Mouse (Mus musculus): ENCODE data around the gene Dkk3. TPM values are rescaled to one million over a fixed set of nuclear protein-coding genes. Genes with fewer than 3 reads are reported as not detected.

The Dkk3 gene
- 25.3 and 30.2 TPM in 2 replicates for polyA plus RNA-seq (2016; fragmentation: Nextera tagmentation; extraction: Ambion mirVana)

- peak within 1 kb of the TSS; percentile 68 for H3K4me2 ChIP-seq (replicated peaks)
- H3K27ac ChIP-seq = no peak within 1 kb of the TSS
- peak within 1 kb of the TSS; percentile 67 for H3K9ac ChIP-seq
- H3K27me3 ChIP-seq = peaks cover 24% of the 10 kb centered on the region
- 2% methylated on average over 21 of the region's 21 CpGs for WGBS
- H3K36me3 ChIP-seq = no peaks in the 10 kb centered on the region
- peak; percentile 70 for ATAC-seq (ENCODE audit: low FRiP score)
- H3K4me3 ChIP-seq = peak within 1 kb of the TSS; percentile 48
- no peaks in the 10 kb centered on the region for H3K9me3 ChIP-seq (replicated peaks)
- peaks cover 20% of the 10 kb centered on the region for H3K4me1 ChIP-seq
These were observed at the start of gene Dkk3 for GRCm38 (mm10) chr7:112158942-112159341. Gene Dkk3 (minus strand): TSS chr7:112159057.

GRCm38 (mm10) chr7:112207717-112208116 is 48.9 kb upstream of the Dkk3 start:
- Histone ChIP-seq H3K27me3 (no peaks in the 10 kb centered on the region), H3K9me3 (replicated peaks) (0 out of 2 replicates have a peak, but pooled peaks cover 6% of the 10 kb centered on the region), H3K36me3 (no peaks in the 10 kb centered on the region), H3K4me1 (0 out of 2 replicates have a peak, but pooled peaks cover 2% of the 10 kb centered on the region), H3K27ac (no peak overlapping the region), H3K4me3 (no peak overlapping the region), H3K4me2 (replicated peaks) (no peak overlapping the region), H3K9ac (no peak overlapping the region)
- 88% methylated on average over 6 of the region's 6 CpGs for WGBS
- ATAC-seq (ENCODE audit: low FRiP score) = no peak

- Histone ChIP-seq H3K4me1 (0 out of 2 replicates have a peak, but pooled peaks cover 2% of the 10 kb centered on the region), H3K9me3 (replicated peaks) (0 out of 2 replicates have a peak, but pooled peaks cover 6% of the 10 kb centered on the region), H3K36me3 (no peaks in the 10 kb centered on the region), H3K9ac (no peak overlapping the region), H3K27me3 (no peaks in the 10 kb centered on the region), H3K27ac (no peak overlapping the region), H3K4me3 (no peak overlapping the region), H3K4me2 (replicated peaks) (no peak overlapping the region)
- no peak for ATAC-seq (ENCODE audit: low FRiP score)
- WGBS = 96% methylated on average over 6 of the region's 6 CpGs
These were observed 46.7 kb upstream of the Dkk3 start for GRCm38 (mm10) chr7:112205513-112205912.

- no peak overlapping the region for H3K27ac ChIP-seq
- 0 out of 2 replicates have a peak, but pooled peaks cover 6% of the 10 kb centered on the region for H3K9me3 ChIP-seq (replicated peaks)
- no peak overlapping the region for H3K9ac ChIP-seq
- H3K36me3 ChIP-seq = no peaks in the 10 kb centered on the region
- H3K4me1 ChIP-seq = 0 out of 2 replicates have a peak, but pooled peaks cover 2% of the 10 kb centered on the region
- ATAC-seq (ENCODE audit: low FRiP score) = no peak
- H3K4me2 ChIP-seq (replicated peaks) = no peak overlapping the region
- no peak overlapping the region for H3K4me3 ChIP-seq
- WGBS = 76% methylated on average over 6 of the region's 6 CpGs
- no peaks in the 10 kb centered on the region for H3K27me3 ChIP-seq
These were observed 45.6 kb upstream of the Dkk3 start for GRCm38 (mm10) chr7:112204380-112204963.

- Histone ChIP-seq H3K36me3 (no peaks in the 10 kb centered on the region), H3K4me2 (replicated peaks) (no peak overlapping the region), H3K27ac (no peak overlapping the region), H3K9me3 (replicated peaks) (0 out of 2 replicates have a peak, but pooled peaks cover 6% of the 10 kb centered on the region), H3K27me3 (no peaks in the 10 kb centered on the region), H3K9ac (no peak overlapping the region), H3K4me3 (no peak overlapping the region), H3K4me1 (0 out of 2 replicates have a peak, but pooled peaks cover 2% of the 10 kb centered on the region)
- ATAC-seq (ENCODE audit: low FRiP score) = no peak
- 70% methylated on average over 5 of the region's 5 CpGs for WGBS
These were observed 45.1 kb upstream of the Dkk3 start for GRCm38 (mm10) chr7:112203937-112204336.

GRCm38 (mm10) chr7:112202843-112203242 is 44.0 kb upstream of the Dkk3 start:
- WGBS = 83% methylated on average over 5 of the region's 5 CpGs
- Histone ChIP-seq H3K36me3 (no peaks in the 10 kb centered on the region), H3K4me3 (no peak overlapping the region), H3K4me2 (replicated peaks) (no peak overlapping the region), H3K27ac (no peak overlapping the region), H3K9me3 (replicated peaks) (0 out of 2 replicates have a peak, but pooled peaks cover 6% of the 10 kb centered on the region), H3K27me3 (no peaks in the 10 kb centered on the region), H3K9ac (no peak overlapping the region), H3K4me1 (0 out of 2 replicates have a peak, but pooled peaks cover 2% of the 10 kb centered on the region)
- ATAC-seq (ENCODE audit: low FRiP score) = no peak

- Histone ChIP-seq H3K36me3 (no peaks in the 10 kb centered on the region), H3K4me2 (replicated peaks) (no peak overlapping the region), H3K4me3 (no peak overlapping the region), H3K4me1 (0 out of 2 replicates have a peak, but pooled peaks cover 2% of the 10 kb centered on the region), H3K9ac (no peak overlapping the region), H3K27ac (no peak overlapping the region), H3K9me3 (replicated peaks) (0 out of 2 replicates have a peak, but pooled peaks cover 5% of the 10 kb centered on the region), H3K27me3 (no peaks in the 10 kb centered on the region)
- no peak for ATAC-seq (ENCODE audit: low FRiP score)
- WGBS = 57% methylated on average over 4 of the region's 4 CpGs
These were observed 43.3 kb upstream of the Dkk3 start for GRCm38 (mm10) chr7:112202194-112202593.

- 0 out of 2 replicates have a peak, but pooled peaks cover 2% of the 10 kb centered on the region for H3K4me1 ChIP-seq
- H3K4me2 ChIP-seq (replicated peaks) = no peak overlapping the region
- 39% methylated on average over 4 of the region's 4 CpGs for WGBS
- H3K4me3 ChIP-seq = no peak overlapping the region
- ATAC-seq (ENCODE audit: low FRiP score) = no peak
- no peaks in the 10 kb centered on the region for H3K27me3 ChIP-seq
- H3K36me3 ChIP-seq = no peaks in the 10 kb centered on the region
- no peak overlapping the region for H3K9ac ChIP-seq
- H3K27ac ChIP-seq = no peak overlapping the region
- H3K9me3 ChIP-seq (replicated peaks) = no peaks in the 10 kb centered on the region
These were observed 41.9 kb upstream of the Dkk3 start for GRCm38 (mm10) chr7:112200761-112201160.

GRCm38 (mm10) chr7:112199343-112199742 is 40.5 kb upstream of the Dkk3 start:
- Histone ChIP-seq H3K9ac (no peak overlapping the region), H3K4me1 (0 out of 2 replicates have a peak, but pooled peaks cover 2% of the 10 kb centered on the region), H3K4me3 (no peak overlapping the region), H3K9me3 (replicated peaks) (no peaks in the 10 kb centered on the region), H3K4me2 (replicated peaks) (no peak overlapping the region), H3K27me3 (no peaks in the 10 kb centered on the region), H3K27ac (no peak overlapping the region), H3K36me3 (no peaks in the 10 kb centered on the region)
- 51% methylated on average over 3 of the region's 3 CpGs for WGBS
- ATAC-seq (ENCODE audit: low FRiP score) = no peak

GRCm38 (mm10) chr7:112197461-112197860 is 38.6 kb upstream of the Dkk3 start:
- no peak overlapping the region for H3K27ac ChIP-seq
- H3K9me3 ChIP-seq (replicated peaks) = no peaks in the 10 kb centered on the region
- no peak for ATAC-seq (ENCODE audit: low FRiP score)
- no peaks in the 10 kb centered on the region for H3K27me3 ChIP-seq
- no peak overlapping the region for H3K4me3 ChIP-seq
- no peaks in the 10 kb centered on the region for H3K4me1 ChIP-seq
- WGBS = 78% methylated on average over 8 of the region's 8 CpGs
- no peak overlapping the region for H3K4me2 ChIP-seq (replicated peaks)
- H3K36me3 ChIP-seq = no peaks in the 10 kb centered on the region
- H3K9ac ChIP-seq = no peak overlapping the region

- no peak overlapping the region for H3K4me3 ChIP-seq
- no peak for ATAC-seq (ENCODE audit: low FRiP score)
- whole genome bisulfite sequencing = 81% methylated on average over 5 of the region's 5 CpGs
- no peaks in the 10 kb centered on the region for H3K27me3 ChIP-seq
- H3K36me3 ChIP-seq = no peaks in the 10 kb centered on the region
- H3K27ac ChIP-seq = no peak overlapping the region
- H3K4me2 ChIP-seq (replicated peaks) = no peak overlapping the region
- no peaks in the 10 kb centered on the region for H3K4me1 ChIP-seq
- H3K9ac ChIP-seq = no peak overlapping the region
- no peaks in the 10 kb centered on the region for H3K9me3 ChIP-seq (replicated peaks)
These were observed 35.4 kb upstream of the Dkk3 start for GRCm38 (mm10) chr7:112194286-112194685.

GRCm38 (mm10) chr7:112192778-112193177 is 33.9 kb upstream of the Dkk3 start:
- Histone ChIP-seq H3K27me3 (no peaks in the 10 kb centered on the region), H3K9ac (no peak overlapping the region), H3K4me1 (no peaks in the 10 kb centered on the region), H3K4me2 (replicated peaks) (no peak overlapping the region), H3K36me3 (no peaks in the 10 kb centered on the region), H3K4me3 (no peak overlapping the region), H3K27ac (no peak overlapping the region), H3K9me3 (replicated peaks) (no peaks in the 10 kb centered on the region)
- WGBS = 81% methylated on average over 5 of the region's 5 CpGs
- no peak for ATAC-seq (ENCODE audit: low FRiP score)

GRCm38 (mm10) chr7:112192237-112192636 is 33.4 kb upstream of the Dkk3 start:
- H3K9ac ChIP-seq = no peak overlapping the region
- 80% methylated on average over 4 of the region's 4 CpGs for WGBS

More at GRCm38 (mm10) chr7:112192237-112192636, 33.4 kb upstream of the Dkk3 start:
- Histone ChIP-seq H3K9me3 (replicated peaks) (no peaks in the 10 kb centered on the region), H3K4me2 (replicated peaks) (no peak overlapping the region), H3K4me3 (no peak overlapping the region), H3K4me1 (no peaks in the 10 kb centered on the region), H3K27me3 (no peaks in the 10 kb centered on the region), H3K36me3 (no peaks in the 10 kb centered on the region), H3K27ac (no peak overlapping the region)
- no peak for ATAC-seq (ENCODE audit: low FRiP score)

All from hindbrain, embryonic 12.5 days (tissue).